Mouse (Mus musculus) layer of hippocampus, adult 18-20 months (tissue): Measurements from ENCODE around the gene Tprkb. TPM values are rescaled to one million over a fixed set of nuclear protein-coding genes. Genes with fewer than 3 reads are reported as not detected.
"Not testable (repeated sequence)": the region's sequence is repeated elsewhere in the genome, so short reads cannot be mapped to it uniquely, and the experiment has no call there.

Source experiments
- DNase-seq, 2 experiments: peaks; one replicate each; pipeline ENCODE4 v3.0.0; 2022; ENCODE audit warnings: low spot score in 2 of 2
- total RNA-seq, 2 experiments: library from RNA; stranded (reverse); gene quantifications; 2 replicates each; pipeline ENCODE4 v1.2.3; 2021

Gene Tprkb
- total RNA-seq, 2 experiments from 2014 or later, result 81.6 to 98.0 TPM

GRCm38 (mm10) chr6:85915539-85916513, 4.2 kb downstream of the Tprkb start, which contains the start of gene Nat8f1:
TSS of gene Nat8f1 (minus strand) at chr6:85915687.
- DNase-seq, result peak; percentile 85 to 95

GRCm38 (mm10) chr6:85916596-85916995, 4.9 kb downstream of the Tprkb start:
- DNase-seq, result no peak

GRCm38 (mm10) chr6:85918341-85918740, 6.7 kb downstream of the Tprkb start:
- DNase-seq, result not testable (repeated sequence)

DNA sequence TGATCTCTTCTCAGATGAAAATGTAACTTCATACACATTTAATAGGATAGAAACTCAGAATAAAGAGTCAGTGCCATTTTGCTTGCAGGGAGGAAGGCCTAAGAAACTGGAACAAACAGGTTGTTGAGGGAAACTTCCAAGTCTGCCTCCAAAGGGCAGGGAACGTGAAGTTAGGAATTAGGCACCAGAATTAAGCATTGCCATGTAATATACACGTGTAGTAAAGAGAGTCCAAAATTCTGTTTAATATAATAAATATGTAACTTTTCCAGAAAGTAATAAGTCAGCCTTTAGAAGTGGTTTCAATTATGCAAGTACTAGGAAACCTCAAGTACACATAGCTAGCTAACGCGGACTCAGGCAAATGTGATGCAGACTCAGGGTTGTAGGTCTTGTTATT, 7.7 kb downstream of the Tprkb start:
- no peak for DNase-seq

- no peak for DNase-seq
These were observed 12.0 kb downstream of the Tprkb start for GRCm38 (mm10) chr6:85923643-85924042.

DNA sequence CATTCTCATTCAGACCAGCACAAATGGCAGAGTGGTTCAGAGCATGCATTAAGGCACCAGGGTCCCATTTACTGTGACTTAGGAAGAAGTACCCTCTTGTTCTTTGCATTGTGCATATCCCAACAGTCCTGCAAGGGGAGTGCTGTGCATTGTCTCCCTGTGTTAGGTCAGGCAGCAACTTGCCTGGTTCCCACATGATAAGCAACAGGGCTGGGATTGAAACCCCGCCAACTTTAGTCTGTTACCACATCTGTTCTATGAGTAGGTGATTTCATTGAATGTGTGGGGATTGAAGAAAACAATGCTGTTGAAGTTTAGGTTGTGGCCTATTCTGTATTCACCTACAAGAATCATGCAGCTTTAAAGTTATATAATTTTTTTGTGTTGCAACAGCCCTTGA, 15.0 kb downstream of the Tprkb start:
- no peak for DNase-seq

DNA sequence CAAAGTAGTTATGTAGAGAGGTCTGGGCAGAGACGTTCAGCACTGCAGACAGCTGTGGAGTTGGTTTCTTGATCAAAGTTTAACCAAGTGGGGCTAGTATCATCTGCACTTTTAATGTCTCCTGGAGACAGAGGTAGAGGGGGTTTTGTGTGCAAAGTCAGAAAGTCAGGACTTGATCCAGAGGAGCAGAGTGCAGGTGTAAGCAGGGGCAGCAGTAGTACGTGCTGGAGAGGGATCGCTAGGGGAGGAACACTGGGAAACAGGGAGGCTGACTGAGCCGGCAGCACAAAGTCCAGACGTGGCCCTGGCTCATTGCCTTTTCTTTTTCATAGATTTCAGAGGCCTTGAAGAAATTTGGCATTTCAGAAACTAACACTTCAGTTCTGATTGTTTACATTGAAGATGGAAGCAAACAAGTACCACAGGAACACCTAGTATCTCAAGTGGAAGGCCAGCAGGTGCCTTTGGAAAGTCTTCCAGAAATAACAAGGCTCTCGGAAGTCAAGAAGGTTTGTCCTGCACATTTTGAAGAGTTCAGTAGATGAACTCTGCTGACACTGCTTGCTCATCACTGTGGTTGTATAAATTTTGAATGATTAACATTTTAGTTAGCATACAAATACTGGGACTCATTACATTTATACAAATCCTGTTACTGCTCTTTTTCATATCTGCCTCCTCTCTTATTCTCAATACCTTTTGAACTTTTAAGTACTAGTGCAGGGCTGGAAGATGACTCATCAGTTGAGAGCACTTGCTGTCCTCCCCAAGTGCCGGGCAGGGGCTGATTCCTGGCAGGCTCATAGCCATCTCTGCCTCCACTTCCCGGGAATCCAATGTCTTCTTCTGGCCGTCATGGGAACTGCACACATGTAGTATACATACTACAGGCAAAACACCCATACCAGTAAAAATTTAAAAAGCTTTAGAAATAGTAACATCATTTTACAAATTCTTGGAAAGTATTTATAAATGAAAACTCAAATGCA, 16.1 kb downstream of the Tprkb start:
- no peak for DNase-seq

GRCm38 (mm10) chr6:85929312-85929711, 17.6 kb downstream of the Tprkb start:
- no peak for DNase-seq

DNA sequence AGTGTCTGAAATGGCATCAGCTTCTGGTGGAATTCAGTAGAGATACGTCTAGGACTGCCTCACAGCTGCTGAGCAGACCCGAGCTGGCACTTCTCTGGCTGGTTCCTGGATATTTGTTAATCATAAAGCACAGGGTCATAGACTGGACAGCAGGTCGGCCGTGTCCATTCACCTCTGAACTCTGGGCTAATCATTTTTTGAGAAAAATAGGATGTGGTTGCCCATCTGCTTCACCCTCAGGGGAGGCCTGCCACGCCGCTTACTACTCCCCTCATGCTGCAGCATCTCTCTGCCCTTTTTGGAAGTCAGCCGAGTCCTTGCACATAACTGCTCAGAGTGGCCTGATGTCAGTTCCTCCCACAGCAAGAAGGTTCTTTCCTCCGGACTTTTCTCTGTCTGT, 22.4 kb downstream of the Tprkb start:
- DNase-seq, result no peak

DNA sequence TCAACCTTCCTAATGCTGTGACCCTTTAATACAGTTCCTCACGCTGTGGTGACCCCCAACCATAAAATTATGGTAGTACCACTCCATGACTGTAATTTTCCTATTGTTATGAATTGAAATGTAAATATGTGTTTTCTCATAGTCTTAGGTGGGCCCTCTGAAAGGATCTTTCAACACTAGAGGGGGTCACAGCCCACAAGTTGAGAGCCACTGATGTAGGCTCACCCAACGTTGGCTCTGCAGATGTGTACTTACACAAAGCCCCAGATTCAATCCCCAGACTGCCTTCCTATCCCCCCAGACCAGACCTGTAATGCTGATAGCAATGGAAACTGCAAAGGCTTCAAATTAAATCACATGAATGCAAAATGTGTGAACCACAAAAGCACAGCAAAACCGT, 24.0 kb downstream of the Tprkb start:
- no peak for DNase-seq

DNA sequence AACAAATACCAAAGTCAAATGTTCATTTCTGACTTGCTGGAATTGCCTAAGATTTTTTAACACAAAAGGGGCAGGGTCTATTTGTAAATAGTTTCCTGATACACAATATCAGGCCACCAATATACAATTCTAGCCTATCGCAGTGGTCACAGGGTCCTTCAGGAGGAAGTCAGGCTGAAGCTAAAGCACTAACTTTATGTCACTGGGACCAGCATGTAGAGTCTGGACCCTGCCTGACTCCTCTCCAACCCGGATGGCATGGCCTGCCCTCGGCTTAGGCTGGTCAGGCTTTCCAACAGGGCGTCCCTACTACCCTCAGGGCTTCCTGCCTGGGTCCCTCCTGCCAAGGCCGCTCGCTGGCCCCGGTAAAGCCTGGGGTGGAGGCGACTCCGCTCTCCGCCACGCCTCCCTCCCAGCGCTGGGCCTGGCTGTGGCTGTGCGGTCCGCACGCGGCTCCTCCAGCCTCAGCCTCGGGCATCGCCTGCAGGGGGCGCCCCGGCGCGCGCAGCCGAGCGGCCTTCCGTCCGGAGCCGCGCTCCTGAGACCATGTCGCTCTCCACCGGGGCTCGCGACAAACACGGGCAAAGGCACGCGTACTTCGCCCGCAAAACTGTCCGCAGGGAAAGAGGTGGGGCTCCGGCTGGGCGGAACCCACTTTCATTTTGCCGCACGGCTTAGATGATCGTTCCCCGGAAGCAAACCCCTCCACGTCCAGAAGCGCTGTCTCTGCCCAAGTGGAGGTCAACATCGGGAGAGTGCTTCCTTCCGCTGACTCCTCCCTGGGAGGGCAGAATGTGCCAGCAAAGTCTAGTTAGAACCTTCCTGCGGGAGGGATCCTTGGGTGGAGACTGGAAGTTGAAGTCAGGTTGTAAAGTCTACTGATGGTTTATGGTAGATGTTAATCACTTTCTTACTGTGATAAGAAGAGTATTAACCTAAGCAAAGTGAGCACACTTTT, 25.1 kb downstream of the Tprkb start:
- DNase-seq, result peak; percentile 73 to 75

DNA sequence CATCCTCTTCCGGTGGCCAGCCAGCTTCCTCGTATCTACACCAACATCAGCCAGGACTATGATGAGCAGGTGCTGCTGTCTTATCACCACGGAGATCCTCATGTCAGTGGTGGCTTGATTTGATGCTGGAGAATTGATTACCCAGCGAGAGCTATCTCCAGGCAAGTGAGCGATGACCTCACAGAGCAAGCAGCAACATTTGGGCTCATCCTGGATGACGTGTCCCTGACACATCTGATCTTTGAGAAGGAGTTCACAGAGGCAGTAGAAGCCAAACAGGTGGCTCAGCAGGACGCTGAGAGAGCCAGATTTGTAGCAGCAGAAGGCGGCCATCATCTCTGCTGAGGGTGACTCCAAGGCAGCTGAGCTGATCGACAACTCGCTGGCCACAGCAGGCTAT, 27.0 kb downstream of the Tprkb start:
- DNase-seq, result no peak

- no peak for DNase-seq
These were observed 30.8 kb downstream of the Tprkb start for GRCm38 (mm10) chr6:85942469-85942868.

DNA sequence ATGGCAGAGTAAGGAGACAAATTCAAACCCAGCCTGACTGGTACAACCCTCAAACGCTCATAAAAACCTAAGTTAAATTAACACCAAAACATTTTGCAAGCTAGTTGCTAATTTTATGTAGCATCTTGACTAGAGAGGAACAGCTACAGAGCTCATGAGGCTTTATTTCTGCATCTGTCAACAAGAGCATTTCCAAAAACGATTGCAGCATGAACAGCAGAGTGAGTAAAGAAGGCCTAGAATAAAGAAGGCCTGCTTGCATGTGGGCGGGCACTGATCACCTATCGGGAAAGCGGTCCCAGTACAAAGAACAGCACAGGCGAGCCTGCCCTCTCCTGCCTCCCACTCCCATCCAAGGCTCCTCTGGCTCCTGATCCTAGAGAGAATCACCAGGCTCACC, 36.9 kb downstream of the Tprkb start:
- peak in 1 of 2 experiments; percentile 65 for DNase-seq

DNA sequence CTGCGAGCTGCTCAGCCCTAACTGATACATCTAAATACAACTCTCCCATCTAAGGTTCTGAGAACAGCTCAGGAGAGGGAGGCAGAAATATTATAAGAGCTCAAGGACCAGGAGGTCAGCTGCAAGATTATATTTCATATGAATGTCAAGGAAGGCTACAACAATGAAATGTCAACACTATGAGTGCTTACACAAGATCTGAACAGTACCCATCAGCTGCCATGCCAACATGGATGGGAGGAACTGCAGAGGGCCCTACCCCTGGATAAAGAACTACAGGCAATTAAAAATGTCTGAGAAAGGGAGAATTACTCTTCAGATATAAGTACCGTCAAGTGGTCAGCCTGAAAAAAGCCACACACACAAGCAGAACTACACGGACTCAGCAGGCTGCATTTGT, 45.9 kb downstream of the Tprkb start:
- no peak for DNase-seq

DNA sequence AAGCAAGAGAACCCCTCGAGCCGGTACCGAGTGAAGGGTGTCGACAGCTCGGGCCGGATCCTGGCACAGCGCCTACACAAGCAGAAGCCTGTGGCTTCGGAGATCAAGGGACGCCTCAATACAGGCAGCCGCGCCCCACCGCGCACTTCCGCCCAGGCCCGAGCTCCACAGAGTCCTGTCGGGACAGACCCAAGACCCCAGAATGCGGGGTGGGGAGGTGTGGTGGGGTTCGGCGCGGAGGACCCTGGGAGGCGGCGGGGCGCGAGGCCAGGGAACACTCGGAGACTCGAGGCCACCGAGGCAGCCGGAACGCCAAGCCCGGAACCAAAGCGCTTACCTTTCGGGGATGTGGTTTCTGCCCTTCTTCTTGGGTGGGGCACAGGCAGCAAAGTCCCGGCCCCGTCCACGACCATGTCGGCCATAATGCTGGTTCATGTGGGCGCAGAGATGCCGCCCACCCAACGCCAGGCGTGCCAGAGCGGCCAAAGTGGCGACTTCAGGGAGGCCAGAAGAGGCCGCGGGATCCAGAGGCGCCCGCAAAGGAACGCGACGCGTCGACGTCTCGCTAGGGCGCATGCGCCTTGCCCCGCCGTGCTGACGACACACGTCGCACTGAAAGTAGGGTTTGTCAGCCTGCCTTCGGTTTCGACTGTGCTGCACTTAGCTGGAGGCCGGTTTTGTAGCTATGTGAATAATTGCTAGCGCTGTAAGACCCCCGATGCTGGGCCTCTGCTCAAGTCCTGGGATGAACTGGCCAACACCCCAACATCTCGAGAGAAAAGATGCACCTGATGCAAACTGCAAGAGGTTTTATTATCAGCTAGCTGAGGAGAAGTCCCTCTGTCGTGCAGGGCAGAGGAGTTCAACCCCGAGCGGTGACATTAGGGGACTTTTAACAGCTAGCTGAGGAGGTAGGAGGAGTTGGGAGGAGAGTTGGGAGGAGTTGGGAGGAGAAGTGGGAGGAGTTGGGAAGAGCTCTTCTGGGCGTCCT, 49.7 kb downstream of the Tprkb start, which contains the start of gene Dusp11:
Dusp11 (minus strand) TSS at position 567 of the 991 bp plus-strand sequence.
- DNase-seq, result peak; percentile 89 to 95

GRCm38 (mm10) chr6:85966081-85966480, 54.4 kb downstream of the Tprkb start:
- DNase-seq, result not testable (repeated sequence)

GRCm38 (mm10) chr6:85966686-85967085, 55.0 kb downstream of the Tprkb start:
- no peak for DNase-seq

GRCm38 (mm10) chr6:85969889-85970288, 58.2 kb downstream of the Tprkb start:
- no peak for DNase-seq
